In genomic region chr8:30602421-30602820, GRCm38 (mm10) we compare ENCODE assay signal across 13 mouse cellular contexts.
"Had no signal": no experiment of that assay in that cellular context is flagged by ENCODE, and none has a peak within 500 bp of the region (broad histone marks: within the 10 kb centered on the region; RNA-seq: fewer than 3 reads in every experiment).

No protein-coding gene starts in this region.

- H3K9ac ChIP-seq: liver, embryonic 13.5 days had no signal

- H3K27me3 ChIP-seq: liver, embryonic 13.5 days had no signal

- DNase-seq: kidney, postnatal 10 days; kidney, postnatal 36 days; layer of hippocampus, postnatal 36 days; liver, embryonic 13.5 days; lung, adult 2 months; lung, postnatal 14 days; lung, postnatal 4 days; midbrain, embryonic 14.5 days; thymus, adult 18-20 months; thymus, postnatal 14 days; thymus, postnatal 4 days had no signal

- H3K4me1 ChIP-seq: liver, embryonic 13.5 days had no signal

- H3K4me3 ChIP-seq: left cerebral cortex, adult 2 months; liver, embryonic 13.5 days had no signal

- H3K4me2 ChIP-seq: liver, embryonic 13.5 days; midbrain, embryonic 11.5 days had no signal

- H3K27ac ChIP-seq: left cerebral cortex, adult 2 months; liver, embryonic 13.5 days had no signal

- H3K36me3 ChIP-seq: liver, embryonic 13.5 days had no signal
